ENCODE assay signal across 13 mouse cellular contexts in genomic region chr17:29441562-29441961, GRCm38 (mm10). TPM values are rescaled to one million over a fixed set of nuclear protein-coding genes. Genes with fewer than 3 reads are reported as not detected.
DNase-seq lines count a peak whose midpoint lies in the region; ATAC-seq and TF ChIP-seq lines count a peak whose summit lies in the region.
"Had no signal": no experiment of that assay in that cellular context is flagged by ENCODE, and none has a peak within 500 bp of the region (broad histone marks: within the 10 kb centered on the region; RNA-seq: fewer than 3 reads in every experiment).

No protein-coding gene starts in this region.

- H3K27me3 ChIP-seq in heart, adult 2 months (ENCODE audit: control insufficient read depth, insufficient read depth, low read length) = no peaks in the 10 kb centered on the region
- no peaks in the 10 kb centered on the region for H3K27me3 ChIP-seq in intestine, embryonic 15.5 days (replicated peaks)
- no peaks in the 10 kb centered on the region for H3K27me3 ChIP-seq in liver, postnatal 0 days (ENCODE audit: insufficient read depth, low read length)
- H3K27me3 ChIP-seq: limb, embryonic 15.5 days; neural tube, embryonic 13.5 days had no signal

- 66% methylated on average over 4 of the region's 4 CpGs for WGBS in heart, adult 2 months
- WGBS in intestine, embryonic 15.5 days = 59% methylated on average over 4 of the region's 4 CpGs
- 50% methylated on average over 4 of the region's 4 CpGs for WGBS in liver, postnatal 0 days (ENCODE audit: insufficient replicate concordance)

- no peak for TF ChIP-seq POLR2A in heart, adult 2 months (IDR thresholded peaks at IDR 0.05; ENCODE audit: insufficient read depth, low read depth, low read length)

- H3K4me1 ChIP-seq in heart, adult 2 months (ENCODE audit: control insufficient read depth, insufficient read depth, low read length) = peaks cover 24% of the 10 kb centered on the region
- peaks cover 36% of the 10 kb centered on the region for H3K4me1 ChIP-seq in intestine, embryonic 15.5 days (replicated peaks)
- peaks cover 67% of the 10 kb centered on the region for H3K4me1 ChIP-seq in liver, postnatal 0 days (ENCODE audit: insufficient read depth)

- peak overlapping the region; percentile 72; the same call in 1 of the 2 replicates for H3K27ac ChIP-seq in heart, adult 2 months
- peak overlapping the region; percentile 58 for H3K27ac ChIP-seq in intestine, embryonic 15.5 days
- H3K27ac ChIP-seq in liver, postnatal 0 days (ENCODE audit: low read depth) = peak overlapping the region; percentile 90
- H3K27ac ChIP-seq: limb, embryonic 15.5 days had no signal

- TF ChIP-seq CTCF in heart, adult 2 months (IDR thresholded peaks at IDR 0.05) = no peak
- no peak for TF ChIP-seq CTCF in liver, postnatal 0 days (IDR thresholded peaks at IDR 0.05; ENCODE audit: low read depth)

- no peak for DNase-seq in heart, adult 2 months
- no peak for DNase-seq in heart, adult 18-20 months
- peak; percentile 24 to 25 for DNase-seq in kidney, postnatal 36 days
- no peak for DNase-seq in kidney, postnatal 4 days
- no peak for DNase-seq in liver, postnatal 0 days
- no peak for DNase-seq in layer of hippocampus, adult 8-10 months (ENCODE audit: low spot score in 2 of 2)
- DNase-seq: kidney, adult 11 months had no signal

- no peaks in the 10 kb centered on the region for H3K36me3 ChIP-seq in heart, adult 2 months (ENCODE audit: control insufficient read depth, insufficient read depth, low read length)
- H3K36me3 ChIP-seq in intestine, embryonic 15.5 days = no peaks in the 10 kb centered on the region
- H3K36me3 ChIP-seq in liver, postnatal 0 days (replicated peaks; ENCODE audit: insufficient read depth, low read length) = no peaks in the 10 kb centered on the region
- H3K36me3 ChIP-seq: G1E; limb, embryonic 15.5 days; neural tube, embryonic 13.5 days had no signal

- no peak overlapping the region for H3K4me3 ChIP-seq in heart, adult 2 months
- H3K4me3 ChIP-seq in intestine, embryonic 15.5 days (replicated peaks) = no peak overlapping the region
- no peak overlapping the region for H3K4me3 ChIP-seq in liver, postnatal 0 days (ENCODE audit: low read depth, low read length)
- H3K4me3 ChIP-seq: limb, embryonic 15.5 days; neural tube, embryonic 13.5 days had no signal

- H3K79me2 ChIP-seq in heart, adult 2 months (replicated peaks; ENCODE audit: control insufficient read depth, insufficient read depth, low read length) = no peaks in the 10 kb centered on the region

- no peak for TF ChIP-seq EP300 in heart, adult 2 months (IDR thresholded peaks at IDR 0.05; ENCODE audit: insufficient read depth, low read depth, low read length)
- TF ChIP-seq EP300 in liver, postnatal 0 days (IDR thresholded peaks at IDR 0.05; ENCODE audit: low read depth) = no peak

- H3K9me3 ChIP-seq in intestine, embryonic 15.5 days = no peaks in the 10 kb centered on the region
- H3K9me3 ChIP-seq in liver, postnatal 0 days (ENCODE audit: low read length) = no peaks in the 10 kb centered on the region
- H3K9me3 ChIP-seq: G1E; limb, embryonic 15.5 days; neural tube, embryonic 13.5 days had no signal

- no peak overlapping the region for H3K9ac ChIP-seq in heart, adult 2 months (ENCODE audit: low read depth, low read length)
- H3K9ac ChIP-seq in intestine, embryonic 15.5 days = no peak overlapping the region
- peak overlapping the region; percentile 26; the same call in 1 of the 2 replicates for H3K9ac ChIP-seq in liver, postnatal 0 days (replicated peaks)
- H3K9ac ChIP-seq: limb, embryonic 15.5 days; neural tube, embryonic 13.5 days had no signal

- intact Hi-C loops in heart, adult 2 months (cut with DNase I) = no loop called here

- ATAC-seq in intestine, embryonic 15.5 days = peak; percentile 22; the same call in 1 of the 2 replicates
- ATAC-seq in liver, postnatal 0 days = no peak
- ATAC-seq in erythroid progenitor cell, adult 5-6 weeks (replicated peaks; ENCODE audit: low FRiP score, poor library complexity, severe bottlenecking) = no peak
- ATAC-seq: forebrain, embryonic 14.5 days had no signal

- 0 out of 2 replicates have a peak overlapping the region, but pooled peaks have one; percentile 10 for H3K4me2 ChIP-seq in intestine, embryonic 15.5 days (replicated peaks)
- peak overlapping the region; percentile 4; the same call in 1 of the 2 replicates for H3K4me2 ChIP-seq in liver, postnatal 0 days (ENCODE audit: low read depth, low read length)
- H3K4me2 ChIP-seq: limb, embryonic 15.5 days; neural tube, embryonic 13.5 days had no signal

RNA-seq across cellular contexts. Expression of gene Pim1, which starts 49.0 kb away (rescaled TPM):
- total RNA-seq in heart, adult 2 months (2021) = 10 to 100 TPM; 17.2 to 20.5 TPM
- 24.6 and 27.9 TPM in 2 replicates for polyA plus RNA-seq in heart, adult 2 months (2012; rRNA removed)
- total RNA-seq in heart, adult 18-20 months (2021) = 10 to 100 TPM; 12.7 to 21.2 TPM
- polyA plus RNA-seq in intestine, embryonic 15.5 days (2015; fragmentation: Nextera tagmentation; extraction: Ambion mirVana) = 13.4 TPM in 2 replicates
- 35.6 and 57.1 TPM in 2 replicates for polyA plus RNA-seq in liver, postnatal 0 days (2015; fragmentation: Nextera tagmentation; extraction: Ambion mirVana)
- total RNA-seq in erythroid progenitor cell, adult 5-6 weeks (2015; ENCODE audit: low replicate concordance) = 88.0 and 102 TPM in 2 replicates
- 143 and 147 TPM in 2 replicates for total RNA-seq in erythroid progenitor cell, adult 5-6 weeks (2017; ENCODE audit: low replicate concordance)
- total RNA-seq in layer of hippocampus, adult 8-10 months (2022) = 1 to 10 TPM; 2.6 to 3.8 (median 3.4) TPM

Comparison
In these comparisons a context has a peak if more than half of its experiments do, and no peak if none do; other contexts are left out.
1. DNase-seq: peak in kidney, postnatal 36 days (2 of 2); none in heart, adult 2 months (0 of 2), heart, adult 18-20 months (0 of 2), kidney, postnatal 4 days (0 of 2), liver, postnatal 0 days (single experiment) and layer of hippocampus, adult 8-10 months (0 of 2).
2. RNA of gene Pim1, which starts 49.0 kb away (total RNA-seq): 88.0 to 147 TPM in erythroid progenitor cell, adult 5-6 weeks; 12.7 to 21.2 TPM in heart, adult 18-20 months, 17.2 to 20.5 TPM in heart, adult 2 months and 2.6 to 3.8 TPM in layer of hippocampus, adult 8-10 months; every median in the first group is over 4 times any median in the second.
3. Peak in every context shown above with its lines, with median percentiles within 50 percentile points of each other: H3K27ac ChIP-seq.